Mouse (Mus musculus): ENCODE measurements at regions not wholly inside any gene's neighbourhood (a gene's known extent, or its start where the extent isn't known, plus 50 kb on each side); places are given as distances from the start of the nearest gene placed in this dataset.
"Not testable (repeated sequence)": the region's sequence is repeated elsewhere in the genome, so short reads cannot be mapped to it uniquely, and the experiment has no call there.

GRCm38 (mm10) chr15:96828681-96829080, 129.2 kb upstream of the Slc38a2 start:
- DNase-seq (ENCODE audit: low spot score in 2 of 2): no peak

DNA sequence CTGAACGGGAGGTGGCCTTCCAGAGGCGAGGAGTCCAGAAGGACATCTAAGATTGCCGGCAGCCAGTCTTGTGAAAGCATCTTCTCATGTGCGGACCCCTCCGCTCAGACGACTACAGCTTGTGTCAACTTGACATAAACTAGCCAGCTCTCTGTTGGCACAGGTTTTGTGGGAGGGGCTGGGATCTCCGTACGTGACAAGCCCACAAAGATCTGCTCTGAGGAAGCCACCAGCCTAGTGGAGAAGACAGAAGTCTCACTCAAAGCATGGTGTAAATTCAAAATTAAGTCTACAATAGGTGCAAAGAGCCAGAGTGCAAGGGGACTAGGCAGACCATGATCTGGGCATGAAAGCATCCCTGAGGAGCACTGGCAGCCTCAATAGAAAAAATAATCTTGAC, 128.4 kb upstream of the Slc38a2 start:
- DNase-seq (ENCODE audit: low spot score in 2 of 2): no peak

DNA sequence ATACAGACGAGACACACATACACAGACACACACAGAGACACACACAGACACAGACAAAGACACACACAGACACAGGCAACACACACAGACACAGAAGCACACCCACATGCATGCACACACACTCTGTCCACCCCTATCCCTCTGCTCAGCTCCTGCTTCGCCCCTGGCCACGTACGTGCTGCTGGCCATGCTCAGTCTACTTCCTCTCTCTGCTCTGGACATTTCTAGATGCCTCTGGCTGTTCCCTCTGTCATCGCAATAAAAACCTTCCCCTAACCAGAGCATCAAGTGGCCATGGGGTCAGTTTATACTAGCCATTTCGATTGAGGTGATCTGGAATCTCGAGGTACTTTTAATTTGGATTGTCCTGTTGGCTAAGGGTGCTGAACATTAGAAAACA, 118.9 kb upstream of the Slc38a2 start:
- no peak for DNase-seq (ENCODE audit: low spot score in 2 of 2)

- no peak for DNase-seq (ENCODE audit: low spot score in 2 of 2)
These were observed 118.1 kb upstream of the Slc38a2 start for GRCm38 (mm10) chr15:96817626-96818025.

- no peak for DNase-seq (ENCODE audit: low spot score in 2 of 2)
These were observed 117.6 kb upstream of the Slc38a2 start for GRCm38 (mm10) chr15:96816997-96817570.

GRCm38 (mm10) chr15:96813472-96813871, 113.9 kb upstream of the Slc38a2 start:
- DNase-seq (ENCODE audit: low spot score in 2 of 2): no peak

DNA sequence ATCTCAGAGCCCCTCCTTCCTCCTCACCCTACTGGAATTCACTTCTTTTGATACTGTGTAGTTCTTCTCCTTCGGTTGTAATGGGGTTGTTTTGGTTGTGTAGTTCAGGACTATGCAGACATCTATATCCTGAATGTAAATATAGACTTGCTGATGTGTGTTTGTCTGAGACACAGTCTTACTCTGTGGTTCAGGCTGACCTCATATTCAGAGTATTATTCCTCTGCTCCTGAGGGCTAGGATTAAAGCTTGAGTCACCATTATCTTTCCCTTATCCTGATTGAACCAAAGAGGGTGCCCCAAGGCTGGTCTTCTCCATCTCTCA, 103.2 kb upstream of the Slc38a2 start:
- DNase-seq (ENCODE audit: low spot score in 2 of 2): no peak

GRCm38 (mm10) chr15:96802034-96802728, 102.7 kb upstream of the Slc38a2 start:
- DNase-seq (ENCODE audit: low spot score in 2 of 2): no peak

- no peak for DNase-seq (ENCODE audit: low spot score in 2 of 2)
These were observed 99.7 kb upstream of the Slc38a2 start for GRCm38 (mm10) chr15:96799228-96799627.

DNA sequence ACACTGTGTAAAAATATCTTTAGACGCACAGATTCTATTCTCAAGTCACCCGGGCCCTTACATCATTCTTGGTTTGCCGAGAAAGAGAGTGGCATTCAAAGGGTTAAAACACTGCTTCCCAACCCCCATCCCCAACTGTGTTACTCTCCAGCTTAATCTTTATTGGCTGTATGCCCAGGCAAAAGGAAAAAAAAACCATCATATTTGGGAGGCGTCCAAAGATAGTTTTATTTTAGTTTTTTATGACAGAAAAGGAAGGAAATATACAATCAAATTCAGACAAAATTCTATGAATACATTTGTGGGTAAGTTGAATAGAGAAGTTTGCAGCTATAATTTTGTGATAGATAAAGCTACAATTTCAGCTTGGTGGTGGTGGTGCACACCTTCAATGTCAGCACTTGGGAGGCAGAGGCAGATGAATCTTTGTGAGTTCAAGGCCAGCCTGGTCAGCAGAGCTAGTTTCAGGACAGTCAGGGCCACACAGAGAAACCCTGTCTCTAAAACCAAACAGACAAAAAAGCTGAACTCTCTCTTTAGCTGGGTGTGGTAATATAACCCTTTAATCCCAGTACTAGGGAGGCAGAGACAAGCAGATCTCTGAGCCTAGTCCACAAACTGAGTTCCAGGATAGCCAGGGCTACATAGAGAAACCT, 98.2 kb upstream of the Slc38a2 start:
- DNase-seq (ENCODE audit: low spot score in 2 of 2): no peak

DNA sequence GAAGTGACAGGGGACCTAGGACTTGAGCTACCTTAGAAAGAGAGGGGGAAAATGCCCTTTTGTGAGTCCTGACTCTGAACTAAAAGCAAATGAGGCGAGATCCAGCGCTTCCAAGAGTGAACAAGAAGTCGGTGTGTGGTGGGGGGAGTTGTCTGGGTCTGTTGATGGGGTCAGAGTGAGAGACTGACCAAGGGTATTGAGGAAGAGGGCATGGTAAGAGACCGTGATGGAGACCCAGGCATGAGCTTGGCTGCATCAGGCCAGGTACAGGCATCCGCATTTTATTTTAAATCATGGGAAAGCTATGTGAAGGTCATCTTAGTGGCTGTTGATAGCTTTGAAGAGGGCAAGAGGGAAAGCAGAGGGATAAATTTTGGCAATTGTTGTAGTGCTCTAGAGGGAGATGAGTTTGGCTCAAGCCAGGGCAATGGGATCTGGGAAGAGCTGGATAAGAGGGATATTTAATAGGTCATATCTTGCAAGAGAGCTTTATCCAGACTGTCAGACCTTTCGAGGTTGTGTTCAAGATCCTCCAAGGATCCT, 94.7 kb upstream of the Slc38a2 start:
- no peak for DNase-seq (ENCODE audit: low spot score in 2 of 2)

DNA sequence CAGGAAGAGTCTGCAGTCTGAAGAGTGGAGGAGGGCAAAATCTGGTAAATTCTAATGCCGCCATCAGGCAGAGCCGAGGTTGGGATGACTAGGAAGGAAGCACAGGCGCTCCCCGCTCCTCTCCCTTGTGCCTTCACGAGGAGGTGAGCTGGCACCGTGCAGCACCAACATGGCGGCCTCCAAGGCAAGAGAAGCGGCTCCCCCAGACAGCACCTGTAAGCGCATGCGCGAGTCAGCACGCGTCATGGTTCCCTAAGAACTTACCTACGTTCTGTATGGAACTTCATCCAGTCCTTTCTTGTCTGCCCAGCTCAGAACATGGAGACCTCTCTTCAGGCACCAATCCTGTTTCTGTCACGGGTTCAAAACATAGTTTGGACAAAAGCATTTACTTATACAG, 93.7 kb upstream of the Slc38a2 start:
- DNase-seq (ENCODE audit: low spot score in 2 of 2): no peak

DNA sequence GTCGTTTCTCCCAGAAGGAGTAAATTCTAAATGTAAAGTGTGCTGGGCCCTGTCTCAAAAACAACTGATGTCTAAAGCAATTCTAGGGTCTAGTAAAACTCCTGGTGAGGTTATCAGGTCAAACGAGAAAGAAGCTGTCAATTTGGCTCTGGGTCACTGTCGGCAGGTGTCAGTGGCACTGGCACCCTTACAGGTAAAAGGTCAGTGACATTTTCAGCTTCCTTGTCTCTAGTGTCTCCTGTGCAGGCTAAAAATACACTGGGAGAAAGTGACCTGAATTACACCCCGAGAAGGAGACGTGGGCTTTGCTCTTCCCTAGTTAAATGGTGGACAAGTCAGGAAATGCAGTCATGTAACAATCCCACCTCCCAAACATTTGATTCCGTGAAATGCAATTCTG, 91.8 kb upstream of the Slc38a2 start:
- no peak for DNase-seq (ENCODE audit: low spot score in 2 of 2)

GRCm38 (mm10) chr15:96787921-96788320, 88.4 kb upstream of the Slc38a2 start:
- not testable (repeated sequence) for DNase-seq (ENCODE audit: low spot score in 2 of 2)

GRCm38 (mm10) chr15:96784578-96784977, 85.0 kb upstream of the Slc38a2 start:
- no peak for DNase-seq (ENCODE audit: low spot score in 2 of 2)

DNA sequence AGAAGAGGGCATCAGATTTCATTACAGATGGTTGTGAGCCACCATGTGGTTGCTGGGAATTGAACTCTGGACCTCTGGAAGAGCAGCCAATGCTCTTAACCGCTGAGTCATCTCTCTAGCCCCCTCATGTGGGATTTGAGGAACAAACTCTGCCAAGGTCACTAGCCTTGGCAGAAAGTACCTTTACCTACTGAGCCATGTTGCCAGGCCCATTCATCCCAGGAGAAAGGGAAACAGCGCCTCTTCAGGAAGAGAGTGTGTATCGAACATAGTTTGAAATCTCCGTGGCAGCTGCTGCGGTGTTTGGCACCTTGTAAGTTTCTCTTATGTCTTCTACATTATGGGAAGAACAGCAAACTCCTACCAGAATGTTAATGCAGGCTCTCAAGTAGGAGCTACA, 82.0 kb upstream of the Slc38a2 start:
- DNase-seq (ENCODE audit: low spot score in 2 of 2): no peak

DNA sequence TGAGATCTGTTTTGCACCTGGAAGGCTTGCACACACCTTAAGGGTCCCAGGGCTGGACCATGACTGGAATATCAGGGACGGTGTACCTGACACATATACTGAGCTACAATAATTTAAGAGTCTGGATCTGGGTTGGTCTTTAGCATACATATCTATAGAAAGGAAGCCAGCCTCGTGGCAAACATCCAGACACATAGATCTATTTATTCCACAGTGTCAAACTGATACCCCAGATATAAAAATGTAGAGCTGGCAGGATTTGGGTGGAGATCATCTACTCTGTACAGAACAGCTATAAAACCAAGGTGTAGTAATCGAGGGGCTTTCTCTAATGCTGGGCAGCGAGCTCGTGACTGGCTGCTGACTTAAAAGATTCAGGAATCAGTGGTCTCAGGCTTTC, 81.1 kb upstream of the Slc38a2 start:
- no peak for DNase-seq (ENCODE audit: low spot score in 2 of 2)

DNA sequence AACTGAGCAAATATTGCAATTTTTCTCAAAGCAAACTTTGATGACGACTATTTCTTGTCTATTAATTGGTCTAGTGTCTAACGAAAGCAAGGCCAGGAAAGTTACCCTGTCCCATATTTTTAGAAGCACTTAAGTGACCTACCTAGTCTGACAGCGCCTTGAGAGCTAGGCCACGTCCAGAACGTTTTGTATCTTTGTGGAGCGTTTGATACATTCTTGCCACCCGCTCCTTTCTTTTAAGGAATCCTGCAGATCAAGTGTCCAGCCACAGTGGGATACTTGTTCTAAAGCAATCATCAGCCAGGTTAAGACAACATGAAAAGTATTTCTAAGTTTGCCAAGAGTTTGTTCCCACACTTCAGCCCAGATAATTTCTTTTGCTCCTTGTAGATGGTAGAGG, 79.8 kb upstream of the Slc38a2 start:
- no peak for DNase-seq (ENCODE audit: low spot score in 2 of 2)

DNA sequence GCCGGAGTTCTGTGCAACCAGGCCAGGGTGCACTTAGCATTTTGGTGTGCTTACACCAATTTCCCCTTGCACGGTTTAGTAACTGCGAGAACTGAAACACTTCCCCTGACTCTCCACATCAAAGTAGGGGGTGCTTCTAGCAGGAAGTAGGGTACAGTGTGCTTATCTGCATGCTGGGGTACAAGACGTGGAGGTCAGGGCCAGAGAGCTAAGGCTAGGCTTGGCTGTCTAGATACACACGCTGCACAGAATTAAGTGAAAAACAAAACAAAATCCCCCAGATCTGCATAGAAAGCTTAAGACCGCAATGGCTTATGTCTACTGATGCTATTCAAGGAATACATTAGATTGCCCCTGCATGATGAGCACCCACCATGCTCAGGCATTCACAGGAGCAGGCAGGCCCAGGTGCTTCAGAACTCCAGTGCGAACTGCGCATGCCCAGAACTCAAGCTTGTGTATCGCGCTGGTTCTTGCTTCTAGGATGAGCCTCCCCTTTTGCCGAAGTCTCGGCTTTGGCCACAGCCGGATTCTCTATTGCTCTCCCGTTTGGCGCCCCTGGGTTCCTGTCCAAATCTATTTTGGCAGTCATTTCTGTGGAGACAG, 78.9 kb upstream of the Slc38a2 start:
- no peak for DNase-seq (ENCODE audit: low spot score in 2 of 2)

- DNase-seq (ENCODE audit: low spot score in 2 of 2): no peak
These were observed 77.0 kb upstream of the Slc38a2 start for GRCm38 (mm10) chr15:96776476-96777075.

DNA sequence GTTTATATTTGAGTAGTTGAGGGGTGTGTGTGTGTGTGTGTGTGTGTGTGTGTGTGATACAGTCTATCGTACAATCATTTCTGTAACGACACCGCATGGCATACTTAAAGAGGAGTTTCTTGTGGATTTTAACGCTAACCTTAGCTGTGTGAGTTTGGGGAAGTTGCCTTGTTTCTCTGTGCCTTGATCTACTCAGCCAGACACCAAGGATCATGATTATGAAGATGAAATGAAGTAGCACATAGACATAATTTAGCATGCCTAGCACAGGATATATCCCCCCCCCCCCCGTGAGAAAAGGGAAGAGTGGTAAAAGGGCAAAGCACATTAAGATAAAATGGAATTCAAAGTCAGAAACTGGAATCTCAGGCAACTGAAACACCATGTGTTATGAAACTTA, 75.6 kb upstream of the Slc38a2 start:
- no peak for DNase-seq (ENCODE audit: low spot score in 2 of 2)

DNA sequence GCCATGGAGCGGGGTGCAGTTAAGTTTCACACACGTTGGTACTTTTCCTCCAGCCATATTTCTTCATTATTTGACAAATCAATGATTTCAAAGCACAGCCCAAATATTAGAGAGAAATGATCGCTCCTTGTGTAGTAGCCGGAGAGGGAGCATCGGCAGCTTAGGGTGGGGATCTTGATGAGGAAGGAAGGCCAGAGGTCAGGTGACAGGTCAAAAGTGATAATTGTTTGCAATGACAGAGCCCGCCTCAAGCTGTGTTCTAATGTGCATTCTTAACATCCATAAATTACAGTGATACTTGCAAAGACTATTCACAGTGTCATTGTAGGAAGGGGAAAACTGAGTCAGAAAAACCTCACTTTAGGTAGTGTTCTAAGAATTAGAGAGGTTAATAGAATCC, 75.1 kb upstream of the Slc38a2 start:
- DNase-seq (ENCODE audit: low spot score in 2 of 2): no peak

Measured in layer of hippocampus, adult 8-10 months (tissue).